Mouse (Mus musculus): ENCODE measurements at regions not wholly inside any gene's neighbourhood (a gene's known extent, or its start where the extent isn't known, plus 50 kb on each side); places are given as distances from the start of the nearest gene placed in this dataset.

- no peak for DNase-seq (ENCODE audit: low spot score in 2 of 2)
Observed at GRCm38 (mm10) chr3:62985033-62985432, 256.3 kb upstream of the Mme start.

- DNase-seq (ENCODE audit: low spot score in 2 of 2): no peak
Observed at GRCm38 (mm10) chr3:62976906-62977305, 264.4 kb upstream of the Mme start.

- DNase-seq (ENCODE audit: low spot score in 2 of 2): no peak
Observed at GRCm38 (mm10) chr3:62963244-62963643, 278.1 kb upstream of the Mme start.

- no peak for DNase-seq (ENCODE audit: low spot score in 2 of 2)
Observed at GRCm38 (mm10) chr3:62962608-62963007, 278.7 kb upstream of the Mme start.

- DNase-seq (ENCODE audit: low spot score in 2 of 2): no peak
Observed at GRCm38 (mm10) chr3:62945356-62945755, 296.0 kb upstream of the Mme start.

- DNase-seq (ENCODE audit: low spot score in 2 of 2): no peak
Observed at GRCm38 (mm10) chr3:62938601-62939000, 302.7 kb upstream of the Mme start.

- DNase-seq (ENCODE audit: low spot score in 2 of 2): peak in 1 of 2 experiments; percentile 45
Observed at GRCm38 (mm10) chr3:62924441-62924840, 316.9 kb upstream of the Mme start.

GRCm38 (mm10) chr3:62916899-62917298, 312.0 kb upstream of the Gpr149 start:
- no peak for DNase-seq (ENCODE audit: low spot score in 2 of 2)

- no peak for DNase-seq (ENCODE audit: low spot score in 2 of 2)
Observed at GRCm38 (mm10) chr3:62885104-62885503, 280.2 kb upstream of the Gpr149 start.

- DNase-seq (ENCODE audit: low spot score in 2 of 2): no peak
Observed at GRCm38 (mm10) chr3:62882310-62883073, 277.6 kb upstream of the Gpr149 start.

GRCm38 (mm10) chr3:62860731-62861130, 255.8 kb upstream of the Gpr149 start:
- DNase-seq (ENCODE audit: low spot score in 2 of 2): peak; percentile 21 to 44

- no peak for DNase-seq (ENCODE audit: low spot score in 2 of 2)
Observed at GRCm38 (mm10) chr3:62835695-62836476, 230.9 kb upstream of the Gpr149 start.

GRCm38 (mm10) chr3:62823892-62824291, 219.0 kb upstream of the Gpr149 start:
- DNase-seq (ENCODE audit: low spot score in 2 of 2): no peak

- DNase-seq (ENCODE audit: low spot score in 2 of 2): no peak
Observed at GRCm38 (mm10) chr3:62801044-62801443, 196.1 kb upstream of the Gpr149 start.

- DNase-seq (ENCODE audit: low spot score in 2 of 2): no peak
Observed at GRCm38 (mm10) chr3:62786233-62786632, 181.3 kb upstream of the Gpr149 start.

Measured in frontal cortex, postnatal 36 days (tissue).